Mouse (Mus musculus) hindbrain, embryonic 12.5 days (tissue): ENCODE data around the gene Hexim2. TPM values are rescaled to one million over a fixed set of nuclear protein-coding genes. Genes with fewer than 3 reads are reported as not detected.

Source experiments
- ATAC-seq: fragments of 200-750 bp; cut with Nextera tagmentation; 2 replicates; pipeline ENCODE4 v1.8.0; 2017; ENCODE audit warnings: moderate TSS enrichment; ENCODE audit not compliant: low FRiP score
- H3K27ac ChIP-seq: fragments of 300-500 bp; sonication (generic); 2 replicates; pipeline ENCODE4 v1.5.1; 2016; ENCODE audit warnings: mild to moderate bottlenecking
- H3K27me3 ChIP-seq: fragments of 300-500 bp; sonication (generic); 2 replicates; pipeline ENCODE4 v1.6.1; 2016; ENCODE audit warnings: mild to moderate bottlenecking
- H3K36me3 ChIP-seq: fragments of 300-500 bp; sonication (generic); 2 replicates; pipeline ENCODE4 v1.6.1; 2016; ENCODE audit warnings: mild to moderate bottlenecking
- H3K4me1 ChIP-seq: fragments of 300-500 bp; sonication (generic); 2 replicates; pipeline ENCODE4 v1.6.1; 2016
- H3K4me2 ChIP-seq: fragments of 300-500 bp; sonication (generic); replicated peaks from 2 replicates; pipeline ENCODE4 v1.6.1; 2016; ENCODE audit warnings: mild to moderate bottlenecking
- H3K4me3 ChIP-seq: fragments of 300-500 bp; sonication (generic); 2 replicates; pipeline ENCODE4 v1.5.1; 2016; ENCODE audit warnings: mild to moderate bottlenecking
- H3K9ac ChIP-seq: fragments of 300-500 bp; sonication (generic); 2 replicates; pipeline ENCODE4 v1.6.1; 2016; ENCODE audit warnings: mild to moderate bottlenecking, moderate library complexity
- H3K9me3 ChIP-seq: fragments of 300-500 bp; sonication (generic); replicated peaks from 2 replicates; pipeline ENCODE4 v1.6.1; 2016; ENCODE audit warnings: mild to moderate bottlenecking
- WGBS: fragments of 180-500 bp; shearing (Covaris S2); methylation state at CpG from one replicate; pipeline ENCODE4 v1.1.7; 2016; 5-methylcytosine and 5-hydroxymethylcytosine counted together
- polyA plus RNA-seq: library from polyadenylated mRNA; unstranded; fragments of >200 nt; fragmentation: Nextera tagmentation; extraction: Ambion mirVana; gene quantifications from 2 replicates; pipeline ENCODE4 v1.2.1, GENCODE M21; 2016

The Hexim2 gene
- polyA plus RNA-seq, 1 experiment from 2014 or later: 12.0 TPM

DNA sequence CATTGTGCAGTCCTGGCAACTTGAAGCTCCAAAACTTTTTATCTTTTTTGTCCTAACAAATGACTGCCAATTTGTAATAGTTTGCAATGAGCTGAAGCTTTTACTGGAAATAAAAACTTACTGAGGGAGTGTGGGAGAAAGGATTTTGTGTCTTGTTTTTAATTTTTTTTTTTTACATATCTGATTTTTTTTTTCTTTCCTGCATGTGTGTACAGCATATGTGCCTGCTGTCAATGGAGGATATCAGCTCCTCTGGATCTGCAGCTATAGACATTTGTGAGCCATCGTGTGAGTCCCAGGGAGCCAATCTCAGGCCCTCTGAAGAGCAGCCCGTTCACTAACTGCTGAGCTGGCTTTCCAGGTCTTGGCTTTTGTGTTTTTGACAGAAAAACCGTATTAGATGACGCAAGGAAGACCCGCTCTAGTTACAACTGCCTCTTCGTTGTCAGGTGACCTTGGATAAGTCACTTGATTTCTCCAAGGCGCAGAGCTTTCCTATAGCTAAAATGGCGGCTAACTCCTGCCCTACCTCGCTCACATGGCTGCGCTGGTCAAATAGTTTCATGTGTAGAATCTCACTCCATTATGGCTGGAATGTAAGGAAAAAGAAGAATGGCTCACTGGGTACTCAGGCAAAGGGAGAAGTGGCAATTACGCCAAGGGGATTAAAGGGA lies 17.8 kb upstream of the Hexim2 start:
- 86% methylated on average over 11 of the region's 11 CpGs for WGBS
- H3K9me3 ChIP-seq: no peaks in the 10 kb centered on the region
- peaks cover 37% of the 10 kb centered on the region for H3K27me3 ChIP-seq
- peak overlapping the region; percentile 75; the same call in 1 of the 2 replicates for H3K9ac ChIP-seq
- peaks cover 40% of the 10 kb centered on the region for H3K4me1 ChIP-seq
- H3K4me3 ChIP-seq: peak overlapping the region; percentile 59
- H3K27ac ChIP-seq: no peak overlapping the region
- H3K4me2 ChIP-seq: peak overlapping the region; percentile 80
- H3K36me3 ChIP-seq: no peaks in the 10 kb centered on the region
- no peak for ATAC-seq

DNA sequence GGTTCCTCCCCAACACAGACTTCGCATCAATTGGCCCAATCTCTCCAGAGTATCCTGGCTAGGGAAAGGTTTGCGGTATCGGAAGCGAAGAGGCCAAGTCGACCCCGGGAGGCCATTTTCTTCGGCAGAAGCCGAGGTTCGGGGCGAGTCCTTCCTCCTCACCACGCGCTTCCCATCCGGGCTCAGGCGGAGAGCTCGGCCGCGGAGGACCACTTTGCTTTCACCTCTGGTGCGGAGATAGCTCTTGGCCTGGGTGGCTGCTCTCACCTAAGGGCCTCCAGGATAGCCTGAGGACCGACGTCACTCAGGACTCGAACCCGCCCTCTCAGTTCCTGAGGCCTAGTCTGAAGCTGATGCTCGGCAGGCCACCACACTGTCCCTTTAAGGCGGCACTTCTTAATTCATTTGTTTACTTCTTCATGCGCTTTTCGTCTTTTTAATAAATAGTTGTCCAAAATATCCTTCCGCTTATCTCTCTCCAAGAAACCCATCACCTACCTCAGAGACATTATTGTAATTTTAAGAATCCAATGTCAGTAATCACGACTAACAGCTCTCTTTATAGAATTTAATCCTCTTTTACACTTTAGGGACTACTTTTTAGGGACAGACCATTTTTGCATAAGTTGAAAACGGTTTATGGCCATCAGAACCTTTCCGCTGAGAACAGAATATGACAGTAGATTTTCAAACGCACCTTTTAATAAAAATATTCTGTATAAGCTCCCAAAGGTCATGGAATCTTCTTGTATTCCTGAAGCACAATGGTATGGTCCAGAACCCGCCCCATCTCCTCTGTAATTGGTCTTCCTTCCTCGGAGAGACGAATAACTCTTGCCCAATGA lies 16.8 kb upstream of the Hexim2 start:
- Histone ChIP-seq H3K4me2 (peak overlapping the region; percentile 80), H3K36me3 (no peaks in the 10 kb centered on the region), H3K4me1 (peaks cover 40% of the 10 kb centered on the region), H3K4me3 (peak overlapping the region; percentile 59), H3K9me3 (no peaks in the 10 kb centered on the region), H3K9ac (peak overlapping the region; percentile 75), H3K27ac (peak overlapping the region; percentile 88), H3K27me3 (peaks cover 37% of the 10 kb centered on the region)
- ATAC-seq: peak; percentile 82
- WGBS: under 1% methylated on average over 34 of the region's 34 CpGs

DNA sequence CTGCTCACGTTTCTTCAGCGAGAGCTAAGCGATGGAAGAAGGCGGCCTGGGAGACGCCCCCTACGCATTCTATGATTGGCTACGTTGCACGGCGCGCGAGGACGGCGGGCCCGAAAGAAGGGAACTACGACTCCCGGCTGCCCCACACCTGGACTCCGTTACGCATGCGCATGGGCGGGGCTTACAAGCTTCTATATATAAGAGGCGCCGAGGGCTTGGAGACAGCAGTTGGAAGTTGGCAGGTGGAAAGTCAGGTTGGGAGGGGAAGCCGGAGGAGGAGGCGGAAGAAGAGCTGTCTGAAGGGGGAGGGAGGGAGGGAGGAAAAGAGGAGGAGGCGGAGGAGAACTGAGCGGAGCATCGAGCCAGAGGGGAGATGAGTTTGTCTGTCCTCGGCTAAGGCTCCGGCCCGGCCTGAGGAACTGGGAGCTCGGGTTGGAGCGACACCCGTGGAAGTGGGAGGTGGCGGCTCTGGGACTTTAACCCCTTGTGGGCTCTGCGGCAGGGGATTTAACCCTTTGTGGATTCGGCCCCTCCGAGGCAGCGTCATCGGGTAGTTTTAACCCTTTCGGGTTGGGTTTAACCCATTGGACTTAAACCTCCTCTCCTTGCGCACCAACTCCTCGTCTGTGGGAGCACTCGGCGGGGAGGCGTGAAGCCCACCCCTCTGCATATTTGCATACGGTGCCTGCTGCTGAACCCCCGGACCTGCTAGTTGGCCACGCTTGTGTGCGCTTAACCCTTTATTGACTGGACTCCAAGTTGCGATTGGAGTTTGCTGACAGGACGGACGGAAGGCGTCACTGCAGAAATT lies 16.0 kb upstream of the Hexim2 start, which contains the start of gene Hexim1:
Gene Hexim1, plus strand, starts transcription at position 224 of the 811 bp plus-strand sequence.
- H3K27ac ChIP-seq: peak within 1 kb of the TSS; percentile 89
- under 1% methylated on average over 53 of the region's 53 CpGs for WGBS
- no peaks in the 10 kb centered on the region for H3K9me3 ChIP-seq
- H3K4me2 ChIP-seq: peak within 1 kb of the TSS; percentile 80
- no peaks in the 10 kb centered on the region for H3K36me3 ChIP-seq
- peak; percentile 94 for ATAC-seq
- H3K27me3 ChIP-seq: peaks cover 29% of the 10 kb centered on the region
- H3K9ac ChIP-seq: peak within 1 kb of the TSS; percentile 75
- peak within 1 kb of the TSS; percentile 59 for H3K4me3 ChIP-seq
- peaks cover 39% of the 10 kb centered on the region for H3K4me1 ChIP-seq

DNA sequence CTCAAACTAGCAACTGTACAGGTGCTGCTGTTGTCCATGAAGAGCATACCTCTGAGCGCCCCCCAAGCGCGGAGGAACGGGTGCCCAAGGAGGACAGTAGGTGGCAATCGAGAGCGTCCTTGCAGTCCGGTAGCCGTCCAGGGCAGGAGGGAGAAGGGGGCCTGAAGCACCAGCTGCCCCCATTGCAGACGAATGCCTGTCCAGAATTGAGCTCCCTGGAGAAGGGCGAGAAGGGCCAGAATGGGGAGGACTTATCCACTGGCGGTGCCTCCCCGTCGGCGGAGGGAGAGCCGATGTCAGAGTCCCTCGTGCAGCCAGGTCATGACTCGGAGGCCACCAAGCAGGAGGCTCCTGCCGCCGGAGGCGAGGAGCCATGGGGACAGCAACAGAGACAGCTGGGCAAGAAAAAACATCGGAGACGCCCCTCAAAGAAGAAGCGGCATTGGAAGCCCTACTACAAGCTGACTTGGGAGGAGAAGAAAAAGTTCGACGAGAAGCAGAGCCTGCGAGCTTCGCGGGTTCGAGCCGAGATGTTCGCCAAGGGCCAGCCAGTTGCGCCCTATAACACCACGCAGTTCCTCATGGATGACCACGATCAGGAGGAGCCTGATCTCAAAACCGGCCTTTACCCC lies 15.2 kb upstream of the Hexim2 start:
- Histone ChIP-seq H3K4me1 (peaks cover 31% of the 10 kb centered on the region), H3K4me3 (peak overlapping the region; percentile 59), H3K9ac (peak overlapping the region; percentile 70), H3K36me3 (no peaks in the 10 kb centered on the region), H3K27me3 (peaks cover 21% of the 10 kb centered on the region), H3K9me3 (no peaks in the 10 kb centered on the region), H3K4me2 (peak overlapping the region; percentile 80), H3K27ac (peak overlapping the region; percentile 89)
- under 1% methylated on average over 35 of the region's 35 CpGs for WGBS
- ATAC-seq: peak; percentile 20

DNA sequence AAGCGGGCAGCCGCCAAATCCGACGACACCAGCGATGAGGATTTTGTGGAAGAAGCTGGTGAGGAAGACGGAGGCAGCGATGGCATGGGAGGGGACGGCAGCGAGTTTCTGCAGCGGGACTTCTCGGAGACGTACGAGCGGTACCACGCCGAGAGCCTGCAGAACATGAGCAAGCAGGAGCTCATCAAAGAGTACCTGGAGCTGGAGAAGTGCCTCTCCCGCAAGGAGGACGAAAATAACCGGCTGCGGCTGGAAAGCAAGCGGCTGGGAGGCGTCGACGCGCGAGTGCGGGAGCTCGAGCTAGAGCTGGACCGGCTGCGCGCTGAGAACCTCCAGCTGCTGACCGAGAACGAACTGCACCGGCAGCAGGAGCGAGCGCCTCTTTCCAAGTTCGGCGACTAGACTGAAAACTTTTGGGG lies 14.6 kb upstream of the Hexim2 start:
- ATAC-seq: no peak
- WGBS: under 1% methylated on average over 38 of the region's 38 CpGs

DNA sequence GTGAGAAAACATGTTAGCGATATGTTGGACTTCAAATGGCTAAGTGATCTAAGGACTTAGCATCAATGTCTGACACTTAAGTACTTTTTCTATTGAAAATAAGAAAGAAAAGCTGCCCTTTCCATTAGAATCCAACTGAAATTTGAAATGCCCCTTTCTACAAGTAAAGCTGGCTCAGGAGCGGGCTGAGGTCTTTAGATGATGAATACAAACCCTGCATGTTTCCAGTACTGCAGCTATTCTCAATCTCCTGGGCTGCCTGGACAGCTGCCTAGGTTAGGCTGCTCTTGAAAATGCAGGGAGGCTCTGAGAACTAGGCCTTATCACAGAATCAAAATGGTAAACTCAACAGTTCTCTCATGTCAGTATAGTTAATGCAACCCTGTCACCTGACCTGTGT lies 13.4 kb upstream of the Hexim2 start:
- no peaks in the 10 kb centered on the region for H3K36me3 ChIP-seq
- WGBS: 92% methylated on average over 2 of the region's 2 CpGs
- H3K4me1 ChIP-seq: peaks cover 24% of the 10 kb centered on the region
- H3K9me3 ChIP-seq: no peaks in the 10 kb centered on the region
- peak overlapping the region; percentile 80 for H3K4me2 ChIP-seq
- no peak overlapping the region for H3K27ac ChIP-seq
- no peak overlapping the region for H3K4me3 ChIP-seq
- ATAC-seq: no peak
- peaks cover 3% of the 10 kb centered on the region for H3K27me3 ChIP-seq
- H3K9ac ChIP-seq: no peak overlapping the region

More for the DNA sequence above, 14.6 kb upstream of the Hexim2 start:
- no peaks in the 10 kb centered on the region for H3K36me3 ChIP-seq
- peak overlapping the region; percentile 70 for H3K9ac ChIP-seq
- peaks cover 25% of the 10 kb centered on the region for H3K4me1 ChIP-seq
- H3K9me3 ChIP-seq: no peaks in the 10 kb centered on the region
- peak overlapping the region; percentile 80 for H3K4me2 ChIP-seq
- peaks cover 15% of the 10 kb centered on the region for H3K27me3 ChIP-seq
- H3K4me3 ChIP-seq: peak overlapping the region; percentile 59
- 0 out of 2 replicates have a peak overlapping the region, but pooled peaks have one; percentile 18 for H3K27ac ChIP-seq

DNA sequence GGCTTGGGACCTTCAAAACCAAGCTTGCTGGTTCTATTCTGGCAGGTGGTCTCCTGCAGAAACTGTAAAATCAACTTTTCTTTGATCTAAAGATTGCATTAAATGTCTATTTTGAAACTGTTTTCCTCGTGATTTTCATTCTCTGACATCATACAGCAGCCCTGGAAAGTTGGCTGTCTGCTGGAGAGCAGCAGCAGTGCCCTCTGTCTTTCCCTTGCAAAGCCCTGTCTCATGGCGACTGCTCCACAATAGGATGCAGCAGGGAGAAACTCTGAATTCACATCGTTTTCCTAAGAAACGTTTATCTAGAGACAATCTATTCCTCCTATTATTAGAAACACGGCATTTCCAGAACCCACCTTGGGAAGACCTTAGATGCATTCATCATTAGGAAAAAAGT lies 12.6 kb upstream of the Hexim2 start:
- Histone ChIP-seq H3K9ac (no peak overlapping the region), H3K4me3 (no peak overlapping the region), H3K27ac (no peak overlapping the region), H3K27me3 (no peaks in the 10 kb centered on the region), H3K4me2 (no peak overlapping the region), H3K36me3 (no peaks in the 10 kb centered on the region), H3K4me1 (peaks cover 21% of the 10 kb centered on the region), H3K9me3 (no peaks in the 10 kb centered on the region)
- ATAC-seq: no peak
- 55% methylated on average over 5 of the region's 5 CpGs for WGBS

DNA sequence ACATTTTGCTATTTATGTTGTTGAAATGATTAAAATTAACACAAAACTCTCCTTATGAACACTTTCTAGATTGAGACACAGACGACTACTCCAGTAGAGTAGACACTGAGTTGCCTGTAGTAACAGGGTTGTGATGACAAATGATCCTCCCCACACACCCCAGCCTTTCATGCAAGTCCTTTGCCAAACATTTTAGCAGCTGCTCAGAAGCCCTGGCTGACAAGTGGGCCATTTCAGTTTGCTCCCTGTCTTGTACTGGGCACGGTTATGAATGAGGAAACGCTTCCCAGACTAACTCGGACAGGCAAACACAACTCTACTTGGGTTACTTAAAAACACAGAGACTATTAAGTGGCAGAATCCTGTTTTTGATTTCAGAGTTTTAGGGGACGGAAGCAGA lies 11.9 kb upstream of the Hexim2 start:
- no peak overlapping the region for H3K27ac ChIP-seq
- 70% methylated on average over 5 of the region's 5 CpGs for WGBS
- H3K36me3 ChIP-seq: no peaks in the 10 kb centered on the region
- H3K4me2 ChIP-seq: no peak overlapping the region
- H3K9me3 ChIP-seq: no peaks in the 10 kb centered on the region
- no peak for ATAC-seq
- no peak overlapping the region for H3K9ac ChIP-seq
- no peaks in the 10 kb centered on the region for H3K27me3 ChIP-seq
- H3K4me3 ChIP-seq: no peak overlapping the region
- peaks cover 18% of the 10 kb centered on the region for H3K4me1 ChIP-seq

DNA sequence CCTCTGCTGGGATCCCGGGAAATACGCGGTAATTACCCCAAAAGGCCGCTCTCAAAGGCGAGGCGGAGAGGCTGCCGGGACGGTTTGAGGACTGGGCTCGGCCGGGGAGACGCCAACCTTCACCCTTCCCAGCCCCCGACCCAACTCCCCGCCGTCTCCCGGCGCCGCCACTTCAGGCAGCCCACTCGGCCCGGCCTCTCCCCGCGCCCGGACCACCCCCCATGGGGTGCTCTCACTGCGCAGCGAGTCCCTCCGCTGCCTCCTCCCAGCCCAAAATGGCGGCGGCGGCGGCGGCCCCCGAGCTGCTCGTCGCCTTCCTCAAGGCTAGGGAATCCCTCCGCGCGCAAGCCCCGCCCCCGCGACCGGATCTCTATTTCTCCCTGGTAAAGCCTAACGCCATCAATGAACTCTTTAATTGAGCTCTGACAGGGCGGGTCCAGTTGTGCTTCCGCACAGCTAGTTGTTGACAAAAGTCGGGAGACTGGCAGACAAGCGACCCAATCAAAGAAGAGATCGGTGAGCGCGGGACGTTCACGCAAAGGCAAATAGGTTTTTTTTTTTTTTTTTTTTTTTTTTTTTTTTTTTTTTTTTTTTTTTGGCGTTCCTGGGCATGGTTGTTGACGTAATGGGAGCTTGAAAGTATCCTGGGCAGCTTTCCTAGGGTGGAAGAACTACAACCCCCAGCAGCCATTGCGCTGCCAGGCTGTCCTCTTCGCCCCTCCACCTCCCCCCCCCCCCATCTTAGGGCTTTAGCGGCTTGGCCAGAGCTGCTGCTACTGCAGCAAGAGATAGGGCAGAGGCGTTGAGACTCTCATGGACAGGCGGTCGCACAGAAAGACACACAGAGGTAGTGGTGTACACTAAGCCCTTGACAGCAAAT lies 587 bp downstream of the Hexim2 start:
- Histone ChIP-seq H3K27me3 (no peaks in the 10 kb centered on the region), H3K9me3 (no peaks in the 10 kb centered on the region), H3K4me1 (peaks cover 38% of the 10 kb centered on the region), H3K4me3 (peak overlapping the region; percentile 86), H3K4me2 (peak overlapping the region; percentile 63), H3K27ac (peak overlapping the region; percentile 97), H3K9ac (peak overlapping the region; percentile 99), H3K36me3 (no peaks in the 10 kb centered on the region)
- ATAC-seq: peak; percentile 91
- under 1% methylated on average over 58 of the region's 58 CpGs for WGBS

DNA sequence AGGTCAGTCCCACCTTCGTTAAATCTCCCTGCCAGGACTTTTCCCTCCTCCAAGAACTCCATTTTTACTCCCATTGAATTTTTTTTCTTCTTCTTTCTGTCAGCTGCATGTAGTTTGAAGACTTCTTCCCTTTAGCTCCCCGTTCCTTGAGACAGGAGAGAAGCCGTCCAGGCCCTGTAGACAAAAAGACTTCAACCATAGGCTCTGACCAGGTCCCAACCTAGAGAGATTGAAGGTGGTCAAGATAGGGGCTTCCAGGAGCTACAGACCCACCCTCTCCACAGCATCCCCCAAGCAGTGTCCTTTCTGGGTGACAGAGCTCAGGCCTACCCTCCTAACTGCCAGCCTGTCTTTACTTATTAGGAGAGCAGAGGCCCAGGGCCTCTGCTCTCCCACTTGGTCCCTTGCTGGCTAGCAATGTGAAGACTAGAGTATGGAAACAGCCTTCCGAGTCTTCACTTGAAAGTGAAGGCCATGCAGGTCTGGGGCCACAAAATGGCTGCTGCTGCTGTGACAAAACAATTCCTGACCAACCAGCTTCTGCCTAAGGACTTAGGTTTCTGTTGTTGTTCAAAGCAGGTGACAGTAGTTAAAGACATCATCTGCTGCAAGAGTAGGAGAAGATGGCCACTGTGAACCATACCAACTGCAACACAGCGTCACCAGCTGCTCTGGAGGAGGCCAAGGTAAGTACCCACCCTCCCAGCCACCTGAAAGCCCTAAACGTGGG lies 1.4 kb downstream of the Hexim2 start:
- ATAC-seq: peak; percentile 41; the same call in 1 of the 2 replicates
- WGBS: 59% methylated on average over 6 of the region's 6 CpGs
- peak overlapping the region; percentile 73 for H3K27ac ChIP-seq

More for the DNA sequence above, 1.4 kb downstream of the Hexim2 start:
- Histone ChIP-seq H3K36me3 (0 out of 2 replicates have a peak, but pooled peaks cover under 1% of the 10 kb centered on the region), H3K9ac (peak overlapping the region; percentile 57), H3K4me2 (peak overlapping the region; percentile 50), H3K27me3 (no peaks in the 10 kb centered on the region), H3K4me3 (peak overlapping the region; percentile 21), H3K9me3 (no peaks in the 10 kb centered on the region), H3K4me1 (peaks cover 38% of the 10 kb centered on the region)
